Mouse (Mus musculus): ENCODE data around the gene Hspa14. TPM values are rescaled to one million over a fixed set of nuclear protein-coding genes. Genes with fewer than 3 reads are reported as not detected.

The Hspa14 gene
- polyA plus RNA-seq, 1 experiment, result 59.9 TPM

DNA sequence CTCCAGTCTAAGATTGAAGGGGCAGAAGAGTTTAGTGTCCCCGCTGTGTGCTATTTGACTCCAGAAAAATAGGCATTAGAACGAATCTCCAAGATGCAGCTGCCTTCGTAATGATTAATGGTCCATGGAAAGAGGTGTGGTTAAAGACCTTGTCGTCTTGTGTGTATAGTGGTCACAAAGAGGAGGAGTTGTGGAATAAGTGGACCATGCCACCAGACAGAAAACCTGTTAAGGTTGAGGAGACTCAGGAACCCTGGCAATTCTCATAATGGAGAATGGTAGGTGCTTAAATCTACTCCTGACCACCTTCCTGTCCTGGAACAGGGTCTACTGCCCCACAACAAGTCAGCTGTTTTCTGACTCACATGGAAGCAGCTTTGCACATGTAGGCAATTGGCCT, 66.6 kb downstream of the Hspa14 start:
- TF ChIP-seq POLR2A (IDR thresholded peaks at IDR 0.05; ENCODE audit: low read depth, low read length) (no peak), CTCF (IDR thresholded peaks at IDR 0.05; ENCODE audit: borderline replicate concordance, insufficient read depth, low read length) (no peak)
- Histone ChIP-seq H3K27ac (ENCODE audit: insufficient read depth, low read length) (no peak overlapping the region), H3K4me3 (ENCODE audit: insufficient read depth, low read length) (no peak overlapping the region), H3K4me1 (ENCODE audit: control insufficient read depth, insufficient read depth, low read length) (0 out of 2 replicates have a peak, but pooled peaks cover 3% of the 10 kb centered on the region)

DNA sequence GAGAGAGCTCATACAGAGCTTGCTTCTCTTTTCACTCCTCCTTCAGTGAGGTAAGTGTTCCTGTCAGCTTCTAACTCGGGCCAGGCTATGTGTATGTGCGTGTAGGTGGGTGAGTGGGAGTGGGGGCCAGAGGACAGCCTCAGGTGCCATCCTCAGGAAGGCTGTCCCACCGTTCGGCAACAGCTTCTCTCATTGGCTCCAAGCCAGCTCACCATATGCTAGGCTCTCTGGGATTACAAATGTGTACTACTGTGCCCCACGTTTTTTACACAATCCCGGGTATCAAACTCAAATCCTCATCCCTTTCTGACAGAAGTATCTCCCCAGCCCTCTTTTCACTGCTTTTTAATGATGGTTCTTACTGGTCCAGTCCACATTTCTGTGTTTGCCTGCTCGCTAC, 68.4 kb downstream of the Hspa14 start:
- TF ChIP-seq POLR2A (IDR thresholded peaks at IDR 0.05; ENCODE audit: low read depth, low read length) (no peak), CTCF (IDR thresholded peaks at IDR 0.05; ENCODE audit: borderline replicate concordance, insufficient read depth, low read length) (no peak)
- Histone ChIP-seq H3K4me1 (ENCODE audit: control insufficient read depth, insufficient read depth, low read length) (0 out of 2 replicates have a peak, but pooled peaks cover 3% of the 10 kb centered on the region), H3K4me3 (ENCODE audit: insufficient read depth, low read length) (no peak overlapping the region), H3K27ac (ENCODE audit: insufficient read depth, low read length) (no peak overlapping the region)

Other genes with a start within 250 kb of the Hspa14 start
- gene Nmt2, start 228.6 kb downstream of the Hspa14 start, polyA plus RNA-seq (2011; ENCODE audit: insufficient read length, low read depth, missing spikeins), result 34.3 and 36.7 TPM in 2 replicates
- 13.7 and 16.1 TPM in 2 replicates for gene Rpp38, start 180.2 kb downstream of the Hspa14 start, polyA plus RNA-seq (2011; ENCODE audit: insufficient read length, low read depth, missing spikeins)
- not detected in 2 replicates for gene Acbd7, start 176.6 kb downstream of the Hspa14 start, polyA plus RNA-seq (2011; ENCODE audit: insufficient read length, low read depth, missing spikeins)
- gene Olah, start 115.6 kb downstream of the Hspa14 start, polyA plus RNA-seq (2011; ENCODE audit: insufficient read length, low read depth, missing spikeins), result not detected in 2 replicates
- gene Meig1, start 90.2 kb downstream of the Hspa14 start, polyA plus RNA-seq (2011; ENCODE audit: insufficient read length, low read depth, missing spikeins), result not detected in 2 replicates
- gene Dclre1c, start 88.7 kb downstream of the Hspa14 start, polyA plus RNA-seq (2011; ENCODE audit: insufficient read length, low read depth, missing spikeins), result 6.3 and 7.5 TPM in 2 replicates
- 4.5 and 8.2 TPM in 2 replicates for gene Suv39h2, start 37.8 kb downstream of the Hspa14 start, polyA plus RNA-seq (2011; ENCODE audit: insufficient read length, low read depth, missing spikeins)
- gene Gm45902, start within 50 bp of the Hspa14 start, polyA plus RNA-seq (2011; ENCODE audit: insufficient read length, low read depth, missing spikeins), result 3.7 and 4.1 TPM in 2 replicates
- 1.6 TPM in 2 replicates for gene Cdnf, start 216 bp upstream of the Hspa14 start, polyA plus RNA-seq (2011; ENCODE audit: insufficient read length, low read depth, missing spikeins)
- 28.2 and 34.4 TPM in 2 replicates for gene Fam107b, start 57.7 kb upstream of the Hspa14 start, polyA plus RNA-seq (2011; ENCODE audit: insufficient read length, low read depth, missing spikeins)

All from embryonic fibroblast, embryonic 13.5 days (primary cell).